25 mouse cellular contexts compared by ENCODE assay signal in the genomic region with DNA sequence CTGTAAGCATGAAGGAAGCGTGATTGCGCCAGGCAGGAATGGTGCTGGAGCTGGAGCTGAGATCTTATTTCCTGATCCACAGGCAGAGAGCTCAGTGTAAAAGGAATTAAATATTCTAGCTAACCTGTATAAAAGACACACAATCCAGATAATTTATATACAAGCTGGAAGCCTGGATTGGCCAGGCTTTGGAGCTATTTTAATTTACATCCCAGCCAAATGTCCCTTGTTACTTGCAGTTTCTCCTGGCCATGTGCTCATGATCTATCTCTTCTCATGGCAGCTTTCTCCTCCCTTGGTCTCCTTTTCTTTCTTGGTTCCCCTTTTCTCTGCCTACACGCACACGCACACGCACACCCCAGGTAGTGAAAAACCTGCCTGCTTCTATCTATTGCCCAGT.
"Had no signal": no experiment of that assay in that cellular context is flagged by ENCODE, and none has a peak within 500 bp of the region (broad histone marks: within the 10 kb centered on the region; RNA-seq: fewer than 3 reads in every experiment).

No protein-coding gene starts in this region.

- H3K36me3 ChIP-seq: heart, embryonic 10.5 days; heart, embryonic 12.5 days; hindbrain, embryonic 10.5 days; hindbrain, embryonic 13.5 days; hindbrain, embryonic 15.5 days; limb, embryonic 10.5 days; limb, embryonic 12.5 days; liver, embryonic 13.5 days had no signal

- H3K4me3 ChIP-seq: gastrocnemius, adult 2 months; heart, embryonic 10.5 days; heart, embryonic 12.5 days; hindbrain, embryonic 10.5 days; hindbrain, embryonic 13.5 days; hindbrain, embryonic 15.5 days; layer of hippocampus, adult 2 months; left cerebral cortex, adult 2 months; limb, embryonic 10.5 days; limb, embryonic 12.5 days; liver, embryonic 13.5 days had no signal

- H3K27ac ChIP-seq: gastrocnemius, adult 2 months; heart, embryonic 10.5 days; hindbrain, embryonic 10.5 days; hindbrain, embryonic 13.5 days; hindbrain, embryonic 15.5 days; hindbrain, postnatal 0 days; layer of hippocampus, adult 2 months; left cerebral cortex, adult 2 months; limb, embryonic 10.5 days; limb, embryonic 12.5 days; liver, embryonic 13.5 days had no signal

- ATAC-seq: hindbrain, postnatal 0 days; intestine, embryonic 16.5 days had no signal

- H3K27me3 ChIP-seq: heart, embryonic 12.5 days; hindbrain, embryonic 13.5 days; hindbrain, embryonic 15.5 days; limb, embryonic 12.5 days; liver, embryonic 13.5 days had no signal

- H3K9me3 ChIP-seq: heart, embryonic 10.5 days; heart, embryonic 12.5 days; hindbrain, embryonic 10.5 days; hindbrain, embryonic 13.5 days; hindbrain, embryonic 15.5 days; limb, embryonic 10.5 days; limb, embryonic 12.5 days; liver, embryonic 13.5 days had no signal

- H3K4me1 ChIP-seq: heart, embryonic 10.5 days; hindbrain, embryonic 10.5 days; hindbrain, embryonic 15.5 days; limb, embryonic 10.5 days; limb, embryonic 12.5 days had no signal

- DNase-seq: gastrocnemius, adult 2 months; gastrocnemius, postnatal 10 days; gastrocnemius, postnatal 25 days; heart, adult 18-20 months; heart, postnatal 10 days; heart, postnatal 4 days; kidney, adult 11 months; kidney, adult 2 months; kidney, postnatal 10 days; kidney, postnatal 25 days; kidney, postnatal 4 days; liver; liver, embryonic 13.5 days had no signal

- H3K4me2 ChIP-seq: heart, embryonic 12.5 days; hindbrain, embryonic 13.5 days; hindbrain, embryonic 15.5 days; limb, embryonic 12.5 days; liver, embryonic 11.5 days; liver, embryonic 13.5 days had no signal

- H3K9ac ChIP-seq: heart, embryonic 12.5 days; hindbrain, embryonic 13.5 days; hindbrain, embryonic 15.5 days; limb, embryonic 12.5 days; liver, embryonic 13.5 days had no signal
